Mouse (Mus musculus) liver (tissue): ENCODE results near the gene Mroh2a.
A peak's percentile ranks its signal among the peaks of the same experiment; 100 is the strongest.

ENCODE experiments used
- DNase-seq: peaks from one replicate; pipeline ENCODE4 v3.0.0-alpha.2; 2020; ENCODE audit warnings: mixed read lengths

Gene Mroh2a

GRCm38 (mm10) chr1:88260604-88261377 lies 34.0 kb downstream of the Mroh2a start:
- no peak for DNase-seq

- DNase-seq = no peak
Observed at GRCm38 (mm10) chr1:88261706-88262105, 34.9 kb downstream of the Mroh2a start.

GRCm38 (mm10) chr1:88262255-88262654 lies 35.5 kb downstream of the Mroh2a start:
- DNase-seq = peak; percentile 74

GRCm38 (mm10) chr1:88262961-88263360 lies 36.2 kb downstream of the Mroh2a start:
- DNase-seq = no peak

GRCm38 (mm10) chr1:88263778-88264177 lies 37.0 kb downstream of the Mroh2a start:
- DNase-seq = no peak

- no peak for DNase-seq
Observed at GRCm38 (mm10) chr1:88264237-88264868, 37.6 kb downstream of the Mroh2a start.

GRCm38 (mm10) chr1:88264869-88265240 lies 38.1 kb downstream of the Mroh2a start:
- no peak for DNase-seq

GRCm38 (mm10) chr1:88266123-88266522 lies 39.3 kb downstream of the Mroh2a start:
- no peak for DNase-seq

- DNase-seq = no peak
Observed at GRCm38 (mm10) chr1:88267489-88267888, 40.7 kb downstream of the Mroh2a start.

GRCm38 (mm10) chr1:88268070-88268469 lies 41.3 kb downstream of the Mroh2a start:
- DNase-seq = no peak

GRCm38 (mm10) chr1:88269539-88270309 lies 42.9 kb downstream of the Mroh2a start:
- no peak for DNase-seq

- DNase-seq = no peak
Observed at GRCm38 (mm10) chr1:88272851-88273250, 46.1 kb downstream of the Mroh2a start.

- DNase-seq = no peak
Observed at GRCm38 (mm10) chr1:88273326-88273725, 46.5 kb downstream of the Mroh2a start.

GRCm38 (mm10) chr1:88273832-88274231 lies 47.0 kb downstream of the Mroh2a start:
- DNase-seq = no peak

- DNase-seq = no peak
Observed at GRCm38 (mm10) chr1:88274371-88275077, 47.7 kb downstream of the Mroh2a start.

- DNase-seq = no peak
Observed at GRCm38 (mm10) chr1:88275078-88275680, 48.4 kb downstream of the Mroh2a start.

GRCm38 (mm10) chr1:88275698-88276523 lies 49.1 kb downstream of the Mroh2a start:
- no peak for DNase-seq

- peak; percentile 65 for DNase-seq
Observed at GRCm38 (mm10) chr1:88276524-88277097, 49.8 kb downstream of the Mroh2a start.

- DNase-seq = peak; percentile 100
Observed at GRCm38 (mm10) chr1:88277098-88277817, 50.5 kb downstream of the Mroh2a start, which contains the start of the genes Hjurp and Trpm8. Gene Hjurp (minus strand): TSS chr1:88277633. Gene Trpm8 (plus strand): TSS chr1:88277661.

GRCm38 (mm10) chr1:88277818-88278511 lies 51.2 kb downstream of the Mroh2a start:
- DNase-seq = no peak
